In the genomic region with DNA sequence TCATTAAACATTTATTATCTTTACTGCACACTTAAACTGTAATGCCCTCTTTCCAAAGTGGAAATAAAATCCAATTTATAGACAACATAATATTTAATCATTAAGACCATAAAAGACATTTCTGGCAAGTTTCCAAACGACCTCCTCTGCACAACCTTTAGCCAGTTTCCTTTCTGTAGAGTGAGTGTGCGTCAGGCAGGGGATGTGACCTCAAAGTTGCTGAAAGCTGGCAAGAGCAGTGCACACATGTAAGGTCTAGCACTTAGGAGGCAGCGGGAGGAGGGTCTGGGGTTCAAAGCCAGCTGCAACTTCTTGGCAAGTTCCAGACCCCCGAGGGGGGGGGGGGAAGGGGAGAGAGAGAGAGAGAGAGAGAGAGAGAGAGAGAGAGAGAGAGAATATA, we compare ENCODE assay signal across 17 mouse cellular contexts.
"Had no signal": no experiment of that assay in that cellular context is flagged by ENCODE, and none has a peak within 500 bp of the region (broad histone marks: within the 10 kb centered on the region; RNA-seq: fewer than 3 reads in every experiment).

No protein-coding gene starts in this region.

- DNase-seq: kidney, adult 18-20 months; lung, postnatal 14 days; retina, postnatal 1 day; right cerebral cortex, postnatal 4 days; spleen, adult 18-20 months; thymus, adult 18-20 months; thymus, postnatal 14 days had no signal

- H3K4me2 ChIP-seq: intestine, embryonic 15.5 days; liver, embryonic 11.5 days; liver, embryonic 15.5 days; lung, embryonic 15.5 days; midbrain, embryonic 12.5 days; neural tube, embryonic 13.5 days had no signal

- H3K4me1 ChIP-seq: intestine, embryonic 15.5 days; lung, embryonic 15.5 days; midbrain, embryonic 12.5 days had no signal

- H3K4me3 ChIP-seq: intestine, embryonic 15.5 days; left cerebral cortex, adult 2 months; liver, embryonic 15.5 days; lung, embryonic 15.5 days; megakaryocyte, embryonic 14.5 days; midbrain, embryonic 12.5 days; neural tube, embryonic 13.5 days had no signal

- H3K9ac ChIP-seq: intestine, embryonic 15.5 days; liver, embryonic 15.5 days; lung, embryonic 15.5 days; midbrain, embryonic 12.5 days; neural tube, embryonic 13.5 days had no signal

- H3K27me3 ChIP-seq: intestine, embryonic 15.5 days; liver, embryonic 15.5 days; lung, embryonic 15.5 days; megakaryocyte, embryonic 14.5 days; midbrain, embryonic 12.5 days; neural tube, embryonic 13.5 days had no signal

- H3K9me3 ChIP-seq: intestine, embryonic 15.5 days; liver, embryonic 15.5 days; lung, embryonic 15.5 days; megakaryocyte, embryonic 14.5 days; midbrain, embryonic 12.5 days; neural tube, embryonic 13.5 days had no signal

- H3K36me3 ChIP-seq: intestine, embryonic 15.5 days; liver, embryonic 15.5 days; lung, embryonic 15.5 days; midbrain, embryonic 12.5 days; neural tube, embryonic 13.5 days had no signal

- H3K27ac ChIP-seq: intestine, embryonic 15.5 days; left cerebral cortex, adult 2 months; liver, embryonic 15.5 days; lung, embryonic 15.5 days; macrophage; midbrain, embryonic 12.5 days; neural tube, embryonic 13.5 days had no signal

- ATAC-seq: intestine, embryonic 15.5 days; midbrain, embryonic 16.5 days had no signal
